Mouse (Mus musculus): ENCODE measurements around the gene Kptn. TPM values are rescaled to one million over a fixed set of nuclear protein-coding genes. Genes with fewer than 3 reads are reported as not detected.

Gene Kptn
- total RNA-seq, 2 experiments from 2014 or later = 23.0 to 23.1 TPM

DNA sequence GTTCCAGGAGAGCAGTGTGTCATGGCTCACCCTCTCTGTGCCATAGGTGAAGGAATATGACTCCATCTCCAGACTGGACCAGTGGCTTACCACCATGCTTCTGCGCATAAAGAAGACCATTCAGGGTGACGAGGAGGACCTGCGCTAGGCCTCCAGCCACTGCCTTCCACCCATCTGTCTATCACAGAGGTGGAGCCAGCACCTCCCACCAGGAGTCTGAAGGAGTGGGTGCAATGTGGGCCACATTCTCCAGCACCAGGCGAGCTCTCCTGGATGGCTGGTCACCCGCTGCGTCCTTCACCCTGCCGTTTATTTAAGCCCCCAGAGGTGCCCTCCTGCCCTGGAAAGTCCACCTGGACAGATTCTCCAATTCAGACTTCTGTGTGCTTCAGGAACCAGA lies 3.3 kb upstream of the Kptn start:
- intact Hi-C loops (cut with DNase I) = no loop called here
- DNase-seq = no peak

DNA sequence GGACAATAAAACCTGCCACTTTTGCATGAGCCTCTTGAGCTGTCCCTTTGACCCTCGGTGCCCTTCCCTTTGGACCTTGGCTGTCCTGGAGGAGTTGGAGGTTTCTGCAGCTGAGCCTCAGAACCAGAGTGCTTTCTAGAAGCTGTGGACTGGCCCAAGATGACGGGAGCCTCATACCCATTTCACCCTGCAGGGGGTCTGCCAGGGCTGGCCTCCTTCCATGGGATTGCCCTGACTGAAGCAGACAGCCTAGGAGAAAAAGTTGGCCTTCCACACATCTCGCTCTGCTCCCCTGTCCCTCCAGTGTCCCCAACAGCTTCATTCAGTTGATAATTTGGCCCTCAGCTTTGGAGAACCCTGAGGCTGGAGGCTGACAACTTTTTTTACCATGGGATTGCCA lies 2.6 kb upstream of the Kptn start:
- intact Hi-C loops (cut with DNase I) = no loop called here
- DNase-seq = no peak

DNA sequence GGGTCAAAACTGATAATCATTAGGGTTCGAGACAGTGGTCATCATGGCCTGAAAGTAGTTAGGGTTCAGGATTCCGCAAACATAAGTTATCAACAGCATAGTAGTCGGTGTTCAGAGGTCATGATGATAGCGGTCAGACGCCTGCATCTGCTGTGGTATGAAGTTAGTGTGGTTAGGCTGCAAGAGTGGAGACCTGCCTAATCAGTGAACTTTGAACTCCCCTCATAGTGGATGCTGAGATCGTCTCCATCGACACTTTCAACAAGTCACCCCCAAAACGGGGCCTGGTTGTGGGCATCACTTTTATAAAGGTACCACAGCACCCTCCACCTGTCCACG lies 536 bp downstream of the Kptn start:
- intact Hi-C loops (cut with DNase I) = no loop called here
- DNase-seq = no peak

DNA sequence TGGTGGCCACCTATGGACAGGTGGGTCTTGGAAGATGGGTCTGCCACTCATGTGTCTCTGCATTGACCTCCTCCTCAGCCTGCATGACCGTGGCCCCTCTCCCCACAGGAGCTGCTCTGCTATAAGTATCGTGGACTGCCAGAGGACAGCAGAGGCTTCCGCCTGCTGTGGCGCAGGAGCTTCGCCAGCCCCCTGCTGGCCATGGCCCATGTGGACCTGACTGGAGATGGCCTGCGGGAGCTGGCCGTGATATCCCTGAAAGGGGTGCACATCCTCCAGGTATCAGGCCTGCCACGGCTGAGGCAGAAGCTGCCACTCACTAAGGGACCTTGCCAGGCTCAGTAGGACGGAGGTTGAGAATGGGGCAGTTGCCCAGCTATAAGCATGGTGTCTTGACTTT lies 6.1 kb downstream of the Kptn start:
- DNase-seq = no peak
- intact Hi-C loops (cut with DNase I) = no loop called here

DNA sequence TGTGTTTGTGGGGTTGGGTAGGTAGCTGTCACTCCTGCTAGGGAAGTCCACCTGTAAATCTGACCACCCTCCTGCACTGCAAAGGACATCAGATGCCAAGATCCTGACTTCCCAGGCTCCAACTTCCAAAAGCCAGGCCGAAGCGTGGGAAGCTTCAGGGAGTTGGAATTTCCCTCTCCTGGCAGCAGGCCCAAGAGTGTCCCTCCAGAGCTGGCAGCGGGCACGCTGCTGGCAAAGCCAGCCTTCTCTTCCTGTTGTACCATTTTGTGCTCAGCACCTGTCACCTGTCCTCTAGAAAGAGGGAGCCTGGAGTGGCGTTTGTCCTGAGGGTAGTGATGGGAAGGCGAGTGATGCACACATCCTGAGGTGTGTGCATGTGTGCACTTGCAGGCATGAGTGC lies 8.6 kb downstream of the Kptn start:
- intact Hi-C loops (cut with DNase I) = no loop called here
- DNase-seq = no peak

DNA sequence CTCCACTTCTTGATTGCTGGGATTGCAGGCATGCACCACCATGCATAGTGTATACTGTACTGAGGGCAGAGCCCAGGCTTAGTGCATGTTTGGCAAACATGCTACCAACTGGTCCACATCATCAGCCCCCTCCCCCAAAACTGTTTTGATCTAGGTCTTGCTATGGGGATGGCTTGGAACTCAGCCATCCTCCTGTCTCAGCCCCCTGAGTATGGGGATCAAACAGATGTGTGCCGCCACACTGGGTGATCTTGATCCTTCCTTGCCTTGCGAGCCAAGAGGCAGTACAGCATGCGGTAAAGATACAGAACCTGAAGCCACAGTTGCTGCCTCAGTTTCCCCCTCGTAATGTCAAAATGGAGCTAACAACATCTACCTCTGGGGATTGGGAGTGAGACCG lies 9.2 kb downstream of the Kptn start:
- intact Hi-C loops (cut with DNase I) = no loop called here
- DNase-seq = no peak

DNA sequence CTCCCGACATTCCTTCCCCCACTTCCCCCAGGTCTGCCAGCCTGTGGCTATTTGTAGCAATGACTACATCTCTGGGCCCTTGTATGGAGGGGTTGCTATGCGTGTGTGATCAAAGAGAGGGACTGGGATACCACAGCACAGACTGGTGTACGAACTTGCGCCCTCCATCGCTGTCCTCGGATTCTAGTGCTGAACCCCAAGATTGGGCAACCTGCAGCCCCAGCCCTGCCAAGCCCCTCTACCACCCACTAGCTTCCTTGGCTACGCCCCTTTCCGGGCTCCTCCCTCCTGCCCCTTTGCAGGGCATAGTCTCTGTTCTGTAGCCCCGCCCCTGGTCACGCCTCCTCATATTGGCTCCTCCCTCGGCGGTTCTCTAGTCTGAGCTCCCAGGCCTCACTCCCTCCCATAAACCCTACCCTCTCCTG lies 9.7 kb downstream of the Kptn start, which contains the start of gene Slc8a2:
Slc8a2 (plus strand) TSS at position 406 of the 425 bp plus-strand sequence.
- peak; percentile 62 to 70 for DNase-seq
- intact Hi-C loops (cut with DNase I) = no loop called here

DNA sequence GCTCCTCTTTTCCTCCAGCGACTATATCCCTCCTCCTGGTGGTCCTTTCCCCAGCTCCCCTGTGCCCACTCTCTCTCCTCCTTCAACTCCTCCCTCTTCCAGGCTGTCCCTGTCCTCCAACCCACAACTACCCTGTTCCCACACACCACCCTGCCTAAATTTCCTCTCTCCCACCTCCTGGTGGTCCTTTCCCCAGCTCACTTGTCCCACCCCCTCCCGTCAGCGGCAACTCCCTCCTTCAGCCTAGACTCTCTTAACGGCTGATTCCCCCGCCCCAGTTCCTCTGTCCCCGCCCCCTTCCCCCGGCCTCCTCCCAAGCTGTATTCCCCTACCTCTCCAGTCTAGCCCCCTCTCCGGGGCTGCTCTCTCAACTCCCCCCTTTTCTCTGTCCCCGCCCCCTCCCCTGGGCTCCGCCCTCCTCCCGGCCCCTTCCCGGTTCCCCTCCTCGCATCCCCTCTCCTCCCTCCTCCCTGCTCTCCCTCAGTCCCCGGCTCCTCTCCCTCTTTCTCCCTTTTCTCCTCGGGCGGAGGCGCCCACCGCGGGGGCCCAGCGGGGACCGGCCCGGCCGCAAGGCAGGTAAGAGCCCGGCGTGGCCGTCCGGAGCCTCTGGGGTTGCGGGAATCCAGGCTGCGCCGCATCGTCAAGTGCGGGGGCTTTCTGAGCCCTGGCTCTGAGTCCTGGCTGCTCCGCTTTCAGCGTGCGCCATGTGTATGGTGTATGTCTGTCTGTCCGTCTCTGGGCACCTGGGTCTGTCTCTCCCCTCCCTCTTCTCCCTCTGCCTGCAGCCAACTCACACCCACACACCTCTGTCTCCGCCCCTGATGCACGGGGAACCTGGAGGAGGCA lies 10.4 kb downstream of the Kptn start:
- intact Hi-C loops (cut with DNase I) = no loop called here

DNA sequence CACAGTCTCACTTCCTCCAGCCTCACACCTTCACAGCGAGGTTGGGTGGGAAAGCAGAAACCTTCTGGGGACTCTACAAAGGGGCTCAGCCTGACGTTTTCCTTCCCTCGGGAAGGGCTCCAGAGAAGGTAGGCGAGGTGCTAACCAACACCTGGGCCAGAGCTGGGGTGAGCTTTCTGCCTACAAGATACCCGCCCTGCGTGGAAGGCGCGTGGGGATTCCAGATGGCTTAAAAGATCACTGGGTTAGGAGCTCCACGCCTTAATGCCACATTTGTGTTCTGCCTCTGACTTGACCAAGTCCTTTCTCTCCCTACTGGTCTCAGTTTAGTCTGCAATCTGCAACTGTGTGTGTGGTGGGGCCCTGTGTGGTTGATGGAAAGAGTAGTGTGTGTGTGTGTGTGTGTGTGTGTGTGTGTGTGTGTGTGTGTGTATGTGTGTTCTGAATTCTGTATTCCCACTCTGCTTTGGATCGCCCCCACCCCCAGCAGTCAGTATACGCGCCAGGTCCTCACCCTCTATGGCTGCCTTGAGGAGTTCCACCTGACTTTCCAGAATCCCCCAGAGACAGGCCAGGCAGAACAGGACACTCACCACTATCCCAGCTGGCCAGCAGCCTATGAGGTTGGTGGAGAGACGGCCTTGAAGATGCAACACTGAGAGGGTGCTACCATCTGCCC lies 11.4 kb downstream of the Kptn start:
- intact Hi-C loops (cut with DNase I) = no loop called here

More for the DNA sequence above, 10.4 kb downstream of the Kptn start:
- no peak for DNase-seq

DNA sequence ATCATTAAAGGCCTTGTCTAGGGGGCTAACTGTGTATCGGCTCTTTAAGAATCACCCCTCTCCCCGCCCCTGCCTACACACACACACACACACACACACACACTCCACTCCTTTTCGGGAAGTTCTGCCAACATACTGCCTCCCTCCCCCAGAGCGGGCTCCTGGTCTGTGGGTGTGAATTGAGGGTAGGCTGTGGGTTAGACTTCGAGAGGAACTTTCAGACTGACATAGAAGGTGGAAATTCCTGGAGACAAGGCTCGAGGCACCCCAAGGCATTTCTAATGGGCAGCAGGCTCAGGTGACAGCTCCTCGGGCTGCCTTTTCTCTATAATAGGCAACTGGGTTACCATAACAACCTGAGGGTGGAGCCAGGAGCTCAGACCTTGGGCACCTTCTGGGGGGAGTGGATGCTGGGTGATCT lies 12.5 kb downstream of the Kptn start:
- intact Hi-C loops (cut with DNase I) = no loop called here
- no peak for DNase-seq

More for the DNA sequence above, 11.4 kb downstream of the Kptn start:
- no peak for DNase-seq

DNA sequence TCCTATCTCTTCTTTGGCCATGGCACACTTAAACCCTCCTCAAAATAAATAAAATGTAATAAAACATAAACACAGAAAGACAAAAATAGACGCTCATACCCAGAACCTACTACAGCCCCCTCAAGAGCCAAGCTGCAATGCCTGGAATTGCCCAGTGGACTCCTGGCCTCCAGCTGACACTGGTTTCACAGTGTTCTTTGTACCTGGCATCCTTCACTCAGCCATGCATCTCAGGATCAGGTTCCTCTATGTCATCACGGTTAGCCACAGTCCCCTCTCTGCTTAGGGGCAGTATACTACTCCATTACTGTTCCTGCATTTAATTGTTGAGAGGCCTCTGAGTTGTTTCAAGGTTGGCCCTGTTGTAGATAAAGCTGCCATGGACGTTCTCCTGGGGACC lies 13.2 kb downstream of the Kptn start:
- no peak for DNase-seq
- intact Hi-C loops (cut with DNase I) = no loop called here

DNA sequence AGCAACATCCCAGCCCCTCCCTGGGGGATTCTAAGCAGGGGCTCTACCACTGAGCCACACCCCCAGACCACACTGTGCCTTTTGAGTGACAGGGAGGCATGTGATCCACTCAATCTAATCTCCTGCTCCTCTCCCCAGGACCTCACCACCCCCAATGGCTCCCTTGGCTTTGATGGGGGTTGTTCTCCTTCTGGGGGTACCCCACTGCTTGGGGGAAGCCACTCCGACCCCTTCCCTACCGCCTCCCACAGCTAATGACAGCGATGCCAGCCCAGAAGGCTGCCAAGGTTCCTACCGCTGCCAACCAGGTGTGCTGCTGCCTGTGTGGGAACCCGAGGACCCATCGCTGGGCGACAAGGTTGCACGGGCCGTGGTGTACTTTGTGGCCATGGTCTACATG lies 14.0 kb downstream of the Kptn start:
- intact Hi-C loops (cut with DNase I) = no loop called here
- no peak for DNase-seq

DNA sequence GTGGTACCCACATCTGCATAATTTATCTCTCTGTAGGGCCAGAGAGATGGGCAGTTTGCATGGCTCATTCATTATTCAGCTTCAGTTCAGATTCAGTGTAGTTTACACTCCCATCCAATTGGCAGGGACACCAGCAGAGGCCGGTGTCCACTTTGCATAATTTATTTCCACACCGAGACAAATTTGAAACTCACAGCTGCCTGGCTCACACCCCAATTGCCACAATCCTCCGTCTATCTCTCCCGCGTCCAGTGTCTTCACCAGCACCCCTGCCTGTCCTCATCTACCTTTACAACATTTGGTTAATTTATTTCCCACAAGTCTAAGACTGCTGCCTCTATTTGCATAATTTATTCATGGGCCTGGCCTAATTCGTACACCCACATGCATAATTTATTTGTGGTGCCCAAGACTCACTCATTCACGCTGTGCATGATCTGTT lies 15.3 kb downstream of the Kptn start:
- intact Hi-C loops (cut with DNase I) = no loop called here
- no peak for DNase-seq

DNA sequence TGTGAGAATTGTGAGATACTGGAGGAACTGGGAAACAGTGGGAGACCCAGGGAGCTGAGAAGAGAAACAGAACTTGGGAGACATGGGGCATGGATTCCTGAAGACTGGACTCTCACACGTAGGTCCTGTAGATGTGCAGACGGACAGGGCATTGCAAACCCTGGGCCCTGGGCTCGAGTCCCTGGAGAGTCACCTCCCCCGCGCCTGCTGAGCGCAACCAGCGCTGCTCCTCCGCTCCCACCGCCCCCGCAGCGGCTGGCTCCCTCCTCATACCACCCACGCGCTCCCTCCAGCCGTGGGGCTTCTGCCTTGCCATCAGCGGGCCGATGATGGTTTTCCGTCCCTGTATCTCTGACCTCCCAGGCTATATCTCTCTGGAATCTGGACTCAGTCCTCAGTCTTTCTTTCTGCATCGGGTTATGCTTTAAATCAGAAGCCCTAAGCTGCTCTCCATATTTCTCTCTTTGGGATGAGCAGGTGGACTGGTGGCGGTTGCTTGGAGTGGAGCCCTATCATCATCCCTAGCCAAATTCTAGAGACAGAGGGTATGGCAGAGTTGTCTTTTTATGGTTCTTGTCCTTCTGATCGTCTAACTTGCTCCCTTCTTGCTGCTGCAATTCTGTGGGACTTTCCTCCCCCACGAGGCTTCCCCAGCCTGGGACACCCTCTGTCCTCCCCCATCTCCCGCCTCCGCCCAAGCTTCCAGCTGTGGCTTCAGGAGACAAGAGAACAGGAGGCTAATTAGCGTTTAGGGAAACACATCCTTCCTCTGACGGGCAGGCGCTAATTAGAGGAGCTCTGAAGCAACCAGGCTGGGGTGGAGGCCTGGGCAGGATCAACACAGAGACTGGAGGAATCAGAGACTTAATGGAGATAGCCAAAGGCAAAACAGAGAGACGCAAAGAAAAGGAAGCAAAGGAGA lies 27.1 kb downstream of the Kptn start:
- no peak for DNase-seq
- intact Hi-C loops (cut with DNase I) = no loop called here

DNA sequence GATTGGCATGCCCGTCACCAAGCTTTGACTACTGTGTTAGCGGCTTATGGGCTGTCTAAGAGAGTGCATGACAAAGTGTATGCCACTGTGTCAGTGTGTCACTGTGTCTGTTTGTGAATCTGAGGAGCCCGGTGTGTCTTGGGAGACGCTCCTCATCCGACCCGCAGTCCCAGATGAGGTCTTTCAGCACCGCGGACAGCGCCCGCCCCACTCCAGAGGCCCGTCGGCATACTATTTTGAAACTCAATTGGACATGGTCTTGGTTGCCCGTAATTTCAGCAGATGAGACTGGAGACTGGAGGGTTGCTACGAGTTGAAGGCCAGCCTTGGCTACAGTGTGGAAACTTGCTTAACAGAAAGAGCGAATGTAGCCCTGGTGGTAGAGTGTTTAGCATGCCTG lies 27.9 kb downstream of the Kptn start:
- peak; percentile 52 to 73 for DNase-seq
- intact Hi-C loops (cut with DNase I) = no loop called here

DNA sequence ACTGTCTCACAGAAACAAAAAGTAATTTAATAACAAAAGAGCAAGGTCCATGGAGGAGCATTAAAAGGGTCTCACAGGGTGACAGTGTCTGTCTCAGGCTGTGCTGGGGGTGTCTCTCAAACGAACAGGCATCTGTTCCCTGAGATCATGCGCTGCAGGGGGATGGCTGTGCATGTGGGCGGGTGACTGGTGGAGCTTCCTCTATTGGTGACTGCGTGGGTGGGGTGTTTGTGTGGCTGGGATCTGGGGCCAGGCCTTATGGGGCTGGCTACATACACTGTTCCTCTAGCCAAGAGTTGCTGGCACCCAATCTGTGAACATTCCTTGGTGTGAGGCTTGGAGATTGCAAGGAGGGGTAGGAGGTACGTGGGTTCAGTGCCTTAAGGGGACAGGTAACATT lies 29.5 kb downstream of the Kptn start:
- DNase-seq = no peak
- intact Hi-C loops (cut with DNase I) = no loop called here

DNA sequence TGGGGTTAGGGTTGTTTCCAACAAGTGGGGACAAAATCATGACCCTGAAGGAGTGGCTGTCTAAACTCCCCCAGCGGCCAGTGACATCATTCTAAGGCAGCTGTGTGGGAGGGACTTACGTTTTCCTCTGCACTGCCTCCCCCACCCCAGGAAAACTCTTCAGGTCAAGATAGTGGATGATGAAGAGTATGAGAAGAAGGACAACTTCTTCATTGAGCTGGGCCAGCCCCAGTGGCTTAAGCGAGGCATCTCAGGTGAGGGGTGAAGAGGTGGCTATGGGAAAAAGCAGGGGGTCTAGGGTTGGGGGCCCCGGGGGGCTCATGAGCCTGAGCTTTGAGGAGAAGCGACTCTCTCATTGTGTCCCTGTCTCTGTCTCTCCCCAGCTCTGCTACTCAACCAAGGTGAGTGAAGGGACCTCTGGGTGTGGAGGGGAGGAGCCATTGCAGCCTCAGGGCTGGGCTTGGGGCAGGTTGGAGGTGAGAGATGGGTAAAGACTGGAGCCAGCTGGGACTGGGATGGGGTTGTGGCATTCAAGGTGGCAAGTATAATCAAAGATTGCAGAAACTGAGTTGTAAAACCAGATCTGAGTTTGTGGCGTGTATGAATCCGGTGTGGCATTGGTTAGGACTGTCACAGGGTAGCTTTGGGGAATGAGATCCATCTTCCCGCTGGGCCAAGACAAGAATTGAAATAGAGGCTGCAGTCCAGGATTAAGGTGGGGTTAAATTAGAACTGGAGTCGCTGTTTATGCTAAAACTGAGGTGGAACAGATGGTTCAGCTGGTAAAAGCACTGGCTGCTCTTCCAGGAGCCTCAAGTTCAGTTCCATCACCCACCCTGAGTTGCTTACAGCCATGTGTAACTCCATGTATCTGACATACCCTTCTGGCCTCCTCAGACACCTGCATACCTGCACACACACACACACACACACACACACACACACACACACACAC lies 30.8 kb downstream of the Kptn start:
- intact Hi-C loops (cut with DNase I) = loop anchor here (5.0 kb wide), 1 partner anchor 93 kb away; no protein-coding TSS in a partner anchor
- no peak for DNase-seq

DNA sequence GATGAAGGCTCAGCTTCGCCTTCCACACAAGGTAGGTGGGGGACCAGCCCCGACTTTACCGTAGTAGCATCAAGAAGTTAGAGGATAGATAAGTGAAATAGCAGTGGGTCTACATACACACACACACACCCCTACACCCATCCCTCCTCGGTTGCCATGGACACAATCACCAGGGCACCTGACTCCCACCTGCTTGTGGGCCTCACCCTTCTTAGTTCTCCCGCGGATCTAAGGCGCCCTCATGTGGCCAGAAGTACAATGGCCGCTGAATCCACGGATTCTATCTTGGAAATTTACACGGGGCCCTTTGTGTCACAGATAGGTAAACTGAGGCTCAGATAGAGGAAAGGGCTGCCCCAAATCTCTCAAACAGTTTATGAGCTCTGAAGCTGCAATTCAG lies 33.8 kb downstream of the Kptn start:
- intact Hi-C loops (cut with DNase I) = loop anchor here (1.0 to 5.0 kb wide), 3 partner anchors 56 to 177 kb away; no protein-coding TSS in a partner anchor
- peak; percentile 43 to 58 for DNase-seq

DNA sequence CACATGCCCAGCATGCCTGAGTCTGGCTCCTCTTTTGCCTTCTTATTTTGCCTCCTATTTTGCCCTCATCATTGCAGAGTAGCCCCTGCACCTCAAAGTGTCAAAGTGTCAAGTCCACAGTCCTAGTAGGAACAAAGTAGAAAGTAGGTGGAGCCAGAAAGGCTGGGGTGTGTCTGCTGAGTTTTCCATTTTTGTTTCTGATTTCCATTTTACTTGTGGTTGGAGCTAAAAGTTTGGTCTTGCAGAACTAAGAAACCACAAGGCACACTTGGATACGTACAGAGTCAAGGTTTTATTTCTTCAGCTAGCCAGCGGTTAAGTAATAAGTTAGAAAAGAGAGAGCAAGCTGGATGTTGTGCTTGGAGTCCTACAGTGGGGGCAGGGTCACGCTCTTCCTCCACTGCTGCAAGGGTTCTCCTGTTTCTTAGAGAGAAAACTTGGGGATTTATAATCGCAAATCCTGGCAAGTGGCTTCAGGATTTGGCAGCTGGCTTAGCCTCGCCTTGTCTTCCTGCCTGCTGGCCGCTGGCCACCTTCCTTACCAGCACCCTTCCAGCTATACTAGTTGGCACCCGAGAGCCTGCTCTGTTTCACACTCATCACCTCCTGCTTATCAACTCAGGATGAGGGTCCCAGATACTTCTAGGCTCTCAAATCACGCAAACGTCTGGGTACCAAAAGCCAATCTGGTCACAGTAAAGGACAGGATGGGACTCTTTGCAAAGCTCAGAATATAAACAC lies 35.6 kb downstream of the Kptn start:
- intact Hi-C loops (cut with DNase I) = no loop called here
- peak; percentile 42 to 56 for DNase-seq

Measured in heart, postnatal 36 days (tissue).